Mouse (Mus musculus) intestine, embryonic 14.5 days (tissue): ENCODE results near the gene Gosr1. TPM values are rescaled to one million over a fixed set of nuclear protein-coding genes. Genes with fewer than 3 reads are reported as not detected.
"Not testable (repeated sequence)": the region's sequence is repeated elsewhere in the genome, so short reads cannot be mapped to it uniquely, and the experiment has no call there.

ENCODE experiments used
- ATAC-seq: fragments of 200-750 bp; cut with Nextera tagmentation; replicated peaks from 2 replicates; pipeline ENCODE4 v1.8.0; 2017; ENCODE audit warnings: low read depth, moderate number of reproducible peaks, moderate TSS enrichment, moderate library complexity; ENCODE audit not compliant: low FRiP score, low TSS enrichment
- DNase-seq: peaks from one replicate; pipeline ENCODE4 v3.0.0-alpha.2; 2018; ENCODE audit warnings: low spot score
- H3K27ac ChIP-seq: fragments of 300-500 bp; sonication (generic); 2 replicates; pipeline ENCODE4 v1.5.1; 2014; ENCODE audit warnings: low read depth, mild to moderate bottlenecking, control low read depth
- H3K27me3 ChIP-seq: fragments of 300-500 bp; sonication (generic); replicated peaks from 2 replicates; pipeline ENCODE4 v1.6.1; 2014; ENCODE audit warnings: low read length, control low read depth; ENCODE audit not compliant: control insufficient read depth, insufficient read depth
- H3K36me3 ChIP-seq: fragments of 300-500 bp; sonication (generic); 2 replicates; pipeline ENCODE4 v1.6.1; 2014; ENCODE audit warnings: low read length, control low read depth; ENCODE audit not compliant: control insufficient read depth, insufficient read depth
- H3K4me1 ChIP-seq: fragments of 300-500 bp; sonication (generic); replicated peaks from 2 replicates; pipeline ENCODE4 v1.6.1; 2014; ENCODE audit warnings: low read length, control low read depth, mixed read lengths; ENCODE audit not compliant: control insufficient read depth, insufficient read depth
- H3K4me2 ChIP-seq: fragments of 300-500 bp; sonication (generic); 2 replicates; pipeline ENCODE4 v1.6.1; 2014; ENCODE audit warnings: low read length
- H3K4me3 ChIP-seq: fragments of 300-500 bp; sonication (generic); 2 replicates; pipeline ENCODE4 v1.5.1; 2014; ENCODE audit warnings: low read depth, low read length, control low read depth, mixed read lengths
- H3K9ac ChIP-seq: fragments of 300-500 bp; sonication (generic); 2 replicates; pipeline ENCODE4 v1.6.1; 2014; ENCODE audit warnings: mild to moderate bottlenecking, low read length
- H3K9me3 ChIP-seq: fragments of 300-500 bp; sonication (generic); 2 replicates; pipeline ENCODE4 v1.6.1; 2016; ENCODE audit warnings: low read length, control low read depth; ENCODE audit not compliant: control insufficient read depth
- WGBS: fragments of 180-500 bp; shearing (Covaris S2); extraction: QIAGEN DNeasy Blood & Tissue Kit; methylation state at CpG from one replicate; pipeline ENCODE4 v1.1.7; 2014; 5-methylcytosine and 5-hydroxymethylcytosine counted together
- polyA plus RNA-seq: library from polyadenylated mRNA; unstranded; fragments of >200 nt; fragmentation: Nextera tagmentation; extraction: Ambion mirVana; gene quantifications from 2 replicates; pipeline ENCODE4 v1.2.1, GENCODE M21; 2014

Gene Gosr1
- polyA plus RNA-seq, 1 experiment from 2014 or later, result 34.1 TPM

DNA sequence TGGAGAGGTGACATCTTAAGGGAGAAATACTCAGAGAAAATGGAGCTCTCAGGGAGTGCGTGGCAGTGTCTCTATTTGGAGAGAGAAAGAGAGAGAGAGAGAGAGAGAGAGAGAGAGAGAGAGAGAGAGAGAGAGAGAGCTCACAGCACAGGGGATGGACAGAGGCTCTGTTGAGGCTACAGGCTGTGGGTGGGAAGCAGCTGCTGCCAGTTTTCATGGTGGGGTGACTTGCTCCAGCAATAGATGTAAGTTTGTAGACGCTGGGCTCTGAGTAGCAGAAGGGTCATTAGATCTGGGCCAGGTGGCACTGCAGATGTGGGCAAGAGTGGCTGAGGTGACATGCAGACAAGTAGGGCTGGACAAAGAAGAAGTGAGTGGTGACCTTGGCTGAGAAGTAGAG is 77.8 kb downstream of the Gosr1 start:
- Histone ChIP-seq H3K4me1 (no peaks in the 10 kb centered on the region), H3K36me3 (no peaks in the 10 kb centered on the region), H3K9me3 (no peaks in the 10 kb centered on the region), H3K9ac (no peak overlapping the region), H3K4me2 (no peak overlapping the region), H3K4me3 (no peak overlapping the region), H3K27me3 (0 out of 2 replicates have a peak, but pooled peaks cover 4% of the 10 kb centered on the region), H3K27ac (no peak overlapping the region)
- no peak for ATAC-seq
- 63% methylated on average over 2 of the region's 2 CpGs for WGBS
- no peak for DNase-seq

GRCm38 (mm10) chr11:76679508-76679907 is 83.9 kb downstream of the Gosr1 start, which contains the start of gene Trarg1:
Trarg1 (plus strand) TSS chr11:76679808.
- ATAC-seq, H3K4me3 ChIP-seq, H3K4me1 ChIP-seq, H3K4me2 ChIP-seq, H3K9ac ChIP-seq, H3K9me3 ChIP-seq, DNase-seq, H3K27ac ChIP-seq, H3K36me3 ChIP-seq: not testable (repeated sequence)
- 26% methylated on average over 8 of the region's 8 CpGs for WGBS
- H3K27me3 ChIP-seq, result peaks cover 12% of the 10 kb centered on the region

Other genes with a start within 250 kb of the Gosr1 start
- gene Abr, start 141.3 kb downstream of the Gosr1 start, polyA plus RNA-seq, result 41.1 and 44.3 TPM in 2 replicates
- 0.15 and 0.24 TPM in 2 replicates for gene Bhlha9, start 91.1 kb downstream of the Gosr1 start, polyA plus RNA-seq
- 0.08 and 0.19 TPM in 2 replicates for gene Trarg1, start 83.8 kb downstream of the Gosr1 start, polyA plus RNA-seq
- gene Cpd, start 83.4 kb upstream of the Gosr1 start, polyA plus RNA-seq, result 17.5 and 20.9 TPM in 2 replicates
- 0.26 and 0.43 TPM in 2 replicates for gene Tmigd1, start 138.6 kb upstream of the Gosr1 start, polyA plus RNA-seq
- gene Blmh, start 161.2 kb upstream of the Gosr1 start, polyA plus RNA-seq, result 101 and 118 TPM in 2 replicates
- 6.8 and 7.0 TPM in 2 replicates for gene Slc6a4, start 235.0 kb upstream of the Gosr1 start, polyA plus RNA-seq